Mouse (Mus musculus): ENCODE results near the gene Pdcd7.

DNA sequence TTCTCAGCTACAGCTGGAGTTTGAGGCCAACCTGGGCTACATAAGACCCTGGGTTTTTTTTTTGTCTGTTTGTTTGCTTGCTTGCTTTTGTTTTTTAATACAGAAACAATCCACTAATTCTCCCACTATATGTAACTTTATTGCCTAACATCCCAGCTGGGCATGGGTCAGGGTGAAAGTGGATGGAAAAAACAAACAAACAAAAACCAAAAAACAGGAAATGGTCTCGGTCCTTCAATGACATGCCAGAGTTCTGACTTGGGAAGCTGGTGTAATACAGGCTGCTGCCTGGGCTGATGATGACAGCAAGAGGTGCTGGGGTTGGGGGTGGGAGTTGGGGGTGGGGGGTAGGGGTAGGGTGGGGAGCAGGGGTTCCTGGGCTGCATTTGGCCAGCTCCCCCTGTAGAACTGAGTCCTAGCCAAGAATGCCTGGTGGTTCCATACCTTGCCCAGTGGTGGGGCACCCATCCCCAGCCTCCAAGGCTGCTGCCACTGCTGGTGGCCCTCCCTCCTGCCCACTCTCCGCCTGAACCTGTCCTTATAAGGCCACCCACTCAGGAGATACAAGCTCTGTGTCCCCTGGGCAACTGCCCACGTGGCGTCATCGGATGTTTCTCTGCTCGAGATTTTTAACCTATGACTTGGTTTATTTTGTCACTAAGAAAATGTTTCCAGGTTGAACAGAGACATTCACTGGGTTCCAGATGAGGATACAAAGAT, 36.3 kb downstream of the Pdcd7 start:
- TF ChIP-seq CTCF (IDR thresholded peaks at IDR 0.05; ENCODE audit: low read depth) (no peak), EP300 (IDR thresholded peaks at IDR 0.05; ENCODE audit: low read depth) (no peak)

Data from liver, postnatal 0 days (tissue).